Mouse (Mus musculus) ES-E14 (cell line): Measurements from ENCODE around the gene Fsip1.

Source experiments
- CHD2 ChIP-seq: IDR thresholded peaks from 2 replicates; pipeline ENCODE4 v1.6.1; 2014; ENCODE audit warnings: mild to moderate bottlenecking, low read depth, low read length, inconsistent platforms
- HCFC1 ChIP-seq: IDR thresholded peaks from 2 replicates; pipeline ENCODE4 v1.6.1; 2012; ENCODE audit warnings: low read length, inconsistent platforms, borderline replicate concordance; ENCODE audit not compliant: insufficient read depth
- MAFK ChIP-seq: IDR thresholded peaks from 2 replicates; pipeline ENCODE4 v1.6.1; 2014; ENCODE audit warnings: mild to moderate bottlenecking, low read depth, low read length, inconsistent platforms; ENCODE audit not compliant: insufficient read depth
- ZC3H11A ChIP-seq: IDR thresholded peaks from 2 replicates; pipeline ENCODE4 v1.6.1; 2012; ENCODE audit warnings: low read depth, mild to moderate bottlenecking, inconsistent platforms, low read length, borderline replicate concordance
- ZNF384 ChIP-seq: IDR thresholded peaks from 2 replicates; pipeline ENCODE4 v1.6.1; 2012; ENCODE audit warnings: low read depth, low read length, inconsistent platforms

DNA sequence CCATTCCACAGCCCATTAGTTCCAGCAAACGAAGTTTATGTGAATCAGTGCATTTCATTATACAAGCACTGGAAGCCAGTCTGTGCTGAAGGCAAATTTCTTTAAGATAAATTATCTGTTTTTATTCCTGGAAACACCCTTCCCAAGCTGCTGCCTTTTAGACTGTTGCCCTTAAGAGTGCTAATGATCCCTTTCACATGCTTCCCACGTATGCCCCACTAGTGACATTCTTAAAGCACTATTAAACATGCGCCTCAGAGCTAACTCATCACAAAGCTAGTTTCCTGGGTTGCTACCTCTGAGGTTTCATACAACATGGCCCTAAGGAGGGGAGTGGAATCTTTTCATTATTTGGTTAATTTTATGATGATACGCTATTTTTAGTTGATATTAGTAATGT is 41.8 kb upstream of the Fsip1 start:
- TF ChIP-seq MAFK = no peak
- no peak for TF ChIP-seq CHD2
- no peak for TF ChIP-seq ZC3H11A
- TF ChIP-seq ZNF384 = no peak
- no peak for TF ChIP-seq HCFC1
